11 mouse cellular contexts compared by ENCODE assay signal in the genomic region with DNA sequence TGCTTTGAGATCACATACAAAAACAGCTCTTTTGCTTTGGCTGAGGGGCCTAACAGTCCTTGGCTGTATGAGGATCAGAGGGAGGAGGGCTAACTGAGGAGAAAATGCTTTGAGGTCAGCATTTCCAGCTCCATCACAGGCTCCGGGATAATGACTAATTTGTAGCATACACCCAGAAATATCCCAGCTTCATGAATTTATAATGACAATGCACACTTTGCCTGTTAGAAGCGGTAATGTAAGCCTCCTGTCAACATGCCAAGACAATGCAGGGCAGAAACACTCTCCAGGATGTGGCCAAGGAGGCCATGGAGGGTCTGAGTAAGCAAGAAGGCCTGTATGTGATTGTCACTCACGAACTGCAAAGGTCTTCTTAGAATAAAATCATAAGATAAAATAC. TPM values are rescaled to one million over a fixed set of nuclear protein-coding genes. Genes with fewer than 3 reads are reported as not detected.
DNase-seq lines count a peak whose midpoint lies in the region; ATAC-seq and TF ChIP-seq lines count a peak whose summit lies in the region.
"Had no signal": no experiment of that assay in that cellular context is flagged by ENCODE, and none has a peak within 500 bp of the region (broad histone marks: within the 10 kb centered on the region; RNA-seq: fewer than 3 reads in every experiment).

No protein-coding gene starts in this region.

- peak overlapping the region; percentile 95 for H3K4me2 ChIP-seq in lung, postnatal 0 days (replicated peaks; ENCODE audit: low read depth, low read length)
- peak overlapping the region; percentile 84 for H3K4me2 ChIP-seq in limb, embryonic 13.5 days (replicated peaks)

- H3K9me3 ChIP-seq in lung, postnatal 0 days (ENCODE audit: low read length) = no peaks in the 10 kb centered on the region
- H3K9me3 ChIP-seq in limb, embryonic 13.5 days = no peaks in the 10 kb centered on the region

- no peak for TF ChIP-seq POLR2A in lung, adult 2 months (IDR thresholded peaks at IDR 0.05; ENCODE audit: borderline replicate concordance, extremely low read depth, low read depth, low read length)

- TF ChIP-seq CTCF in lung, postnatal 0 days (IDR thresholded peaks at IDR 0.05) = no peak
- no peak for TF ChIP-seq CTCF in lung, adult 2 months (IDR thresholded peaks at IDR 0.05; ENCODE audit: insufficient read depth, low read length)

- 0 out of 2 replicates have a peak overlapping the region, but pooled peaks have one; percentile 89 for H3K4me3 ChIP-seq in lung, postnatal 0 days (ENCODE audit: low read depth, low read length)
- no peak overlapping the region for H3K4me3 ChIP-seq in lung, adult 2 months (replicated peaks; ENCODE audit: extremely low read depth, low read depth, low read length)
- peak overlapping the region; percentile 96 for H3K4me3 ChIP-seq in limb, embryonic 13.5 days
- H3K4me3 ChIP-seq: megakaryocyte, embryonic 14.5 days had no signal

- H3K27me3 ChIP-seq in lung, postnatal 0 days (replicated peaks; ENCODE audit: insufficient read depth, low read length) = no peaks in the 10 kb centered on the region
- H3K27me3 ChIP-seq in limb, embryonic 13.5 days = peaks cover 5% of the 10 kb centered on the region; the same call in 1 of the 2 replicates

- no peak overlapping the region for H3K27ac ChIP-seq in lung, postnatal 0 days (ENCODE audit: low read length)
- no peak overlapping the region for H3K27ac ChIP-seq in limb, embryonic 13.5 days

- 26% methylated on average over 3 of the region's 3 CpGs for WGBS in lung, postnatal 0 days
- 15% methylated on average over 3 of the region's 3 CpGs for WGBS in lung, adult 2 months
- WGBS in limb, embryonic 13.5 days = 30% methylated on average over 3 of the region's 3 CpGs

- H3K4me1 ChIP-seq in lung, postnatal 0 days (ENCODE audit: insufficient read depth, low read depth, low read length) = peaks cover 11% of the 10 kb centered on the region; the same call in 1 of the 2 replicates
- peaks cover 25% of the 10 kb centered on the region for H3K4me1 ChIP-seq in lung, adult 2 months (ENCODE audit: control insufficient read depth, insufficient read depth, low read length)
- peaks cover 54% of the 10 kb centered on the region for H3K4me1 ChIP-seq in limb, embryonic 13.5 days

- peak; percentile 41 for DNase-seq in cerebellum, adult 11-12 months
- DNase-seq in lung, postnatal 0 days (ENCODE audit: low spot score) = no peak
- DNase-seq in lung, adult 2 months = no peak
- DNase-seq in spleen, adult 12 weeks (ENCODE audit: low spot score) = no peak
- no peak for DNase-seq in spleen, postnatal 4 days (ENCODE audit: low spot score in 2 of 2)
- DNase-seq: adrenal gland, adult 2 months; gastrocnemius, postnatal 10 days had no signal

- H3K9ac ChIP-seq in lung, postnatal 0 days (replicated peaks; ENCODE audit: low read depth) = no peak overlapping the region
- H3K9ac ChIP-seq in limb, embryonic 13.5 days = peak overlapping the region; percentile 96; the same call in 1 of the 2 replicates

- H3K36me3 ChIP-seq in lung, postnatal 0 days (ENCODE audit: insufficient read depth, low read length) = no peaks in the 10 kb centered on the region
- peaks cover 8% of the 10 kb centered on the region for H3K36me3 ChIP-seq in limb, embryonic 13.5 days

- no peak for ATAC-seq in cerebellum, adult (ENCODE audit: insufficient number of reproducible peaks, low FRiP score, low TSS enrichment)
- ATAC-seq in lung, postnatal 0 days = no peak
- ATAC-seq in limb, embryonic 13.5 days (ENCODE audit: low FRiP score, low read depth) = no peak
- ATAC-seq in monocyte, adult 5-6 weeks (replicated peaks; ENCODE audit: insufficient number of reproducible peaks, low FRiP score, low TSS enrichment, poor library complexity, severe bottlenecking) = no peak

- no peak for TF ChIP-seq EP300 in lung, postnatal 0 days (IDR thresholded peaks at IDR 0.05)

RNA-seq across cellular contexts. Expression of a gene that starts 7.0 kb away (rescaled TPM):
- 15.2 and 15.9 TPM in 2 replicates for polyA plus RNA-seq in lung, postnatal 0 days (2015; fragmentation: Nextera tagmentation; extraction: Ambion mirVana)
- 41.4 and 65.1 TPM in 2 replicates for polyA plus RNA-seq in lung, adult 2 months (2012; rRNA removed)
- 20.0 and 20.2 TPM in 2 replicates for polyA plus RNA-seq in limb, embryonic 13.5 days (2015; fragmentation: Nextera tagmentation; extraction: Ambion mirVana)
- total RNA-seq in monocyte, adult 5-6 weeks (2017) = 2.4 to 4.4 TPM (median 3.0 TPM) in 3 replicates
